Mouse (Mus musculus) bone marrow macrophage, adult 2 months (primary cell): Measurements from ENCODE around the gene Ndufb6. TPM values are rescaled to one million over a fixed set of nuclear protein-coding genes. Genes with fewer than 3 reads are reported as not detected.

Experiments
- H3K27ac ChIP-seq: 2 replicates; pipeline ENCODE4 v1.5.1; 2012; ENCODE audit warnings: low read depth, low read length; ENCODE audit not compliant: insufficient read depth
- H3K4me1 ChIP-seq: 2 replicates; pipeline ENCODE4 v1.6.1; 2012; ENCODE audit warnings: low read length; ENCODE audit not compliant: control insufficient read depth, insufficient read depth
- H3K4me3 ChIP-seq: 2 replicates; pipeline ENCODE4 v1.5.1; 2012; ENCODE audit warnings: mild to moderate bottlenecking, low read length, moderate library complexity; ENCODE audit not compliant: insufficient read depth
- CTCF ChIP-seq: IDR thresholded peaks from 2 replicates; pipeline ENCODE4 v1.5.1; 2012; ENCODE audit warnings: low read depth, mild to moderate bottlenecking, low read length, moderate library complexity
- POLR2A ChIP-seq: IDR thresholded peaks from 2 replicates; pipeline ENCODE4 v1.6.1; 2012; ENCODE audit warnings: mild to moderate bottlenecking, low read depth, low read length, borderline replicate concordance
- polyA plus RNA-seq: library from polyadenylated mRNA; stranded (reverse); fragments of >200 nt; gene quantifications from 2 replicates; pipeline ENCODE4 v1.2.4, GENCODE M21; 2012; ENCODE audit not compliant: missing spikeins, insufficient read depth, insufficient read length

Ndufb6 gene
- polyA plus RNA-seq, 1 experiment: 73.8 TPM

- TF ChIP-seq CTCF: no peak
- TF ChIP-seq POLR2A: no peak
- H3K4me1 ChIP-seq: no peaks in the 10 kb centered on the region
- no peak overlapping the region for H3K27ac ChIP-seq
- no peak overlapping the region for H3K4me3 ChIP-seq
These were observed 58.0 kb downstream of the Ndufb6 start for GRCm38 (mm10) chr4:40221004-40221760.

Other genes starting within 250 kb of the Ndufb6 start
- 22.1 and 28.8 TPM in 2 replicates for gene Aco1, start 136.3 kb downstream of the Ndufb6 start, polyA plus RNA-seq
- 90.7 and 91.2 TPM in 2 replicates for gene Ddx58, start 39.6 kb downstream of the Ndufb6 start, polyA plus RNA-seq
- gene Smim27, start 9.8 kb downstream of the Ndufb6 start, polyA plus RNA-seq: 22.6 and 23.6 TPM in 2 replicates
- 23.5 and 25.5 TPM in 2 replicates for gene Topors, start 9.6 kb downstream of the Ndufb6 start, polyA plus RNA-seq
- not detected in 2 replicates for gene Tmem215, start 192.8 kb upstream of the Ndufb6 start, polyA plus RNA-seq